Mouse (Mus musculus): ENCODE results near the gene Arhgef28. TPM values are rescaled to one million over a fixed set of nuclear protein-coding genes. Genes with fewer than 3 reads are reported as not detected.

Arhgef28 gene
- polyA plus RNA-seq, 1 experiment: 8.7 TPM

DNA sequence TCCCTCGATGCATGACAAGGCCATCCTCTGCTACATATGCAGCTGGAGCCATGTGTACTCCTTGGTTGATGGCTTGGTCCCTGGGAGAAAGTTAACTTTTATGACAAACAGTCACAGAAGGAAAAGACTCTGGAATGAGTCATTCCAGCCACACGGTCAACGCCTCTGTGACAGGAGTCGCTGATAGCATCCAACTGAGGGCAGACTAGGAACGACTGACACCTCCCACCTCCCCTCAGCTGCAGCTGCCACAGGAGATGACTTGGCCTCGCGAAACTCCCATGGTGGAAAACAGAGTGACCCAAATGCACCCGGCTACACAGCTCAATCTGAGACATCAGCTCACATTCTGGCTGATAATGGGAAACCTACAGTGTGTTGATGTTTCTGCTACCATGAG is 215.3 kb downstream of the Arhgef28 start:
- H3K4me1 ChIP-seq (ENCODE audit: control insufficient read depth, insufficient read depth, low read length): no peaks in the 10 kb centered on the region
- TF ChIP-seq CTCF (IDR thresholded peaks at IDR 0.05; ENCODE audit: borderline replicate concordance, insufficient read depth, low read depth, low read length) (no peak), POLR2A (IDR thresholded peaks at IDR 0.05; ENCODE audit: borderline replicate concordance, insufficient read depth, low read length) (no peak)
- no peak for DNase-seq
- WGBS: 67% methylated on average over 8 of the region's 8 CpGs
- no peak overlapping the region for H3K4me3 ChIP-seq (replicated peaks; ENCODE audit: insufficient read depth, low read depth, low read length)
- H3K27ac ChIP-seq (ENCODE audit: insufficient read depth, low read length): no peak overlapping the region
- H3K27me3 ChIP-seq (ENCODE audit: control insufficient read depth, insufficient read depth, low read length): no peaks in the 10 kb centered on the region

DNA sequence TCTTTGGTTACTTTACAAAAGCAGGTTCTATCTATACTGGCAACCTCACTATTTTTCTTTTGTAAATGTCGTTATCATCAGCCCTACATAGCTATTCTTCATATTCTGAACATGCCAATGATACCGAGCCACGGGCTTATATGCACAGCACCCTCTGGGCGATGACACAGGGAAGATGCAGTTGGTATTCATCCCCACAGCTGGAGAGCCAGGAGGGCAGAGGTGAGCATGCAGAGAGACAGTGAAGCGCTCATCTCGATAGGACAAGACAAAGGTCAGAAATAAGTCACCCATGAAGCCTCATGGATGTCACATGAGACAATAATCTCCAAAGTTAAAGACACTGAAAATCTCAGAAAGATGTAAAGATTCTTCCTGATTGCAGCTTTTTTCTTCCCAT is 217.4 kb downstream of the Arhgef28 start:
- 68% methylated on average over 6 of the region's 6 CpGs for WGBS
- no peak overlapping the region for H3K27ac ChIP-seq (ENCODE audit: insufficient read depth, low read length)
- no peak for DNase-seq
- H3K4me1 ChIP-seq (ENCODE audit: control insufficient read depth, insufficient read depth, low read length): no peaks in the 10 kb centered on the region
- no peak overlapping the region for H3K4me3 ChIP-seq (replicated peaks; ENCODE audit: insufficient read depth, low read depth, low read length)
- no peaks in the 10 kb centered on the region for H3K27me3 ChIP-seq (ENCODE audit: control insufficient read depth, insufficient read depth, low read length)
- TF ChIP-seq POLR2A (IDR thresholded peaks at IDR 0.05; ENCODE audit: borderline replicate concordance, insufficient read depth, low read length) (no peak), CTCF (IDR thresholded peaks at IDR 0.05; ENCODE audit: borderline replicate concordance, insufficient read depth, low read depth, low read length) (no peak)

DNA sequence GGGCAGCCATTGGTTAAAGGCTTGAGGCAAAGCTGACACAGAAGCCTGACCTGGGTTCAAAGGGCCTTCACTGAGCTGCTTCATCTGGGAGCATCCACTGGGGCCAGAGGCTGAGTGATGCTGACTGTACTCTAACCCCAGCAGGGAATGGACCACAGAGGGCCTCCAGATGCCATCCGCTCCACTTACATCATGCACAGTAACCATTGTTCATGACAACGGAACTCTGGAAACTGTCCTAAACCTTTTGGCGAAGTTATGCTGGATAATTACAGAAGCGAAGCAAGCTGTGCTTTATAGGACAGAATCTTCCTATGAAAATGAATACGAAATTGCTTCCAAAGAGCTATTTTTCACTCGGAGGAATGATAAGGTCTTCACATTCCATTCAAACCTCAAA is 219.5 kb downstream of the Arhgef28 start:
- Histone ChIP-seq H3K4me1 (ENCODE audit: control insufficient read depth, insufficient read depth, low read length) (no peaks in the 10 kb centered on the region), H3K4me3 (replicated peaks; ENCODE audit: insufficient read depth, low read depth, low read length) (no peak overlapping the region), H3K27ac (ENCODE audit: insufficient read depth, low read length) (no peak overlapping the region), H3K27me3 (ENCODE audit: control insufficient read depth, insufficient read depth, low read length) (no peaks in the 10 kb centered on the region)
- DNase-seq: no peak
- 32% methylated on average over 6 of the region's 6 CpGs for WGBS
- TF ChIP-seq POLR2A (IDR thresholded peaks at IDR 0.05; ENCODE audit: borderline replicate concordance, insufficient read depth, low read length) (no peak), CTCF (IDR thresholded peaks at IDR 0.05; ENCODE audit: borderline replicate concordance, insufficient read depth, low read depth, low read length) (no peak)

DNA sequence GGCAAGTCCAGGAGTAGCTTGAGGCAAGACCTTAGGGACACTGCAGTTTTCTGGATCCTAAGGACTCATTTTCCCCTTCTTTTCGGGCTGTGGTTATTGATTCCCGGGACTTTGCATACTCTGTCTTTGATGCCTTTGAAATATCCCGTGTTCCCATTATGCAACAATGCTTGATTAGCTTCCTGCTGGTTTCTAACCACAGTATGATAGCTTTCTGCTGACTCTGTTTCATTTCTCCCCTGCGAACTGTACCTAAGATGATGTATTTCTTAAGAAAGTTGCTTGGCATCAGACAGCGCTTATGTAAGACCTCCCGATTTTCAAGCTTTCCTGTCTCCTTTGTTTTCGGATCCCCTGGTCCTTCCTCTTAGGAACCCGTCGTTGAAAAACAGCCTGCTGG is 229.1 kb downstream of the Arhgef28 start:
- no peak for DNase-seq
- no peak overlapping the region for H3K4me3 ChIP-seq (replicated peaks; ENCODE audit: insufficient read depth, low read depth, low read length)
- TF ChIP-seq POLR2A (IDR thresholded peaks at IDR 0.05; ENCODE audit: borderline replicate concordance, insufficient read depth, low read length): no peak
- TF ChIP-seq CTCF (IDR thresholded peaks at IDR 0.05; ENCODE audit: borderline replicate concordance, insufficient read depth, low read depth, low read length): no peak
- no peaks in the 10 kb centered on the region for H3K27me3 ChIP-seq (ENCODE audit: control insufficient read depth, insufficient read depth, low read length)
- WGBS: 73% methylated on average over 9 of the region's 9 CpGs
- H3K27ac ChIP-seq (ENCODE audit: insufficient read depth, low read length): no peak overlapping the region
- no peaks in the 10 kb centered on the region for H3K4me1 ChIP-seq (ENCODE audit: control insufficient read depth, insufficient read depth, low read length)

DNA sequence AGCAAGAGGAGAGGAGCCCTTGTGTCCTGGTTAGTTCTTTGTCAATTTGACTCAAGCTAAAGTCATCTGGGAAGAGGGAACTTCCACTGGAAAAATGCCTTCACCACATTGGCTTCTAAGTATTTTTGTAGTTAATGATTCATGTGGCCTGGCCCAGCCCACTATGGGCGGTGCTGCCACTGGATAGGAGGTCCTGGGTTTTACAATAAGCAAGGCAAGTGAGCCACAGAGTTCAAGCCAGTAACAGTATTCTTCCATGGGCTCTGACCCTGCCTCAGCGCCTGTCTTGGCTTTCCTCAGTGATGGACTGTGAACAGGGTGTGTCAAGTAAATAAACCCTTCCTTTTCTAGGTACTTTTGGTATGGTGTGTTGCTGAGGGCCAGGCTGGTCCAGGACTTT is 229.6 kb downstream of the Arhgef28 start:
- TF ChIP-seq CTCF (IDR thresholded peaks at IDR 0.05; ENCODE audit: borderline replicate concordance, insufficient read depth, low read depth, low read length) (no peak), POLR2A (IDR thresholded peaks at IDR 0.05; ENCODE audit: borderline replicate concordance, insufficient read depth, low read length) (no peak)
- 95% methylated on average over 2 of the region's 2 CpGs for WGBS

DNA sequence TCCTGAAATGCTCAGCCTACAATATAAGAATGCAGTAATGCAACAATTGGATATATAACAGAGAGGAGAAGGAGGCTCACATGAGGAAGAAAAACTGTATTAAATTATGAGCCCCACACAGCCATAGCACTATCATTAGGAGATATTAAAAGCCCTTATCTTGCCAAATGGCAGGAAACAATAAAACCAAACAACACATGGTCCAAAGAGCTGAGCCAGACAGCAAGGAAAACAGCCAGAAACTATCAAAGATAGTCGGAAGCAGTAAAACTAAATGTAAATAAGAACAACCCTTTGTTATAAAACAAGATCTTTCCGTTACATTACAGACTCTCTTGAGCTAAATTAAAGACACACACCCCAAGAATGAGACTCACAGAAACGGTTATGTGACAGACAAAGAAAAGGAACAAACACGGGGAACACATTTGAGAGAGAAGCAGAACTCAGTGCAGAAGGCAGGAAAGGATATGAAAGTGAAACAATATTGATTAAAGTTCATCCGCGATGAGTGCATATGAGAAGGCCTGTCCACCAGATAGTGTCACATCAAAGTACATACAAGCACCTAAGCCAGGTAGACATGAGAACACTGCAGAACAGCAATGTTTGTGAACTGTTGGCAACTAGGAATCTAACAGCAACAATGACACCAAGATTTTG is 231.6 kb downstream of the Arhgef28 start:
- TF ChIP-seq CTCF (IDR thresholded peaks at IDR 0.05; ENCODE audit: borderline replicate concordance, insufficient read depth, low read depth, low read length): no peak
- TF ChIP-seq POLR2A (IDR thresholded peaks at IDR 0.05; ENCODE audit: borderline replicate concordance, insufficient read depth, low read length): no peak
- DNase-seq: no peak
- no peak overlapping the region for H3K4me3 ChIP-seq (replicated peaks; ENCODE audit: insufficient read depth, low read depth, low read length)
- no peak overlapping the region for H3K27ac ChIP-seq (ENCODE audit: insufficient read depth, low read length)
- WGBS: 65% methylated on average over 6 of the region's 6 CpGs
- H3K27me3 ChIP-seq (ENCODE audit: control insufficient read depth, insufficient read depth, low read length): no peaks in the 10 kb centered on the region
- H3K4me1 ChIP-seq (ENCODE audit: control insufficient read depth, insufficient read depth, low read length): no peaks in the 10 kb centered on the region

More for the DNA sequence above, 229.6 kb downstream of the Arhgef28 start:
- Histone ChIP-seq H3K4me3 (replicated peaks; ENCODE audit: insufficient read depth, low read depth, low read length) (no peak overlapping the region), H3K4me1 (ENCODE audit: control insufficient read depth, insufficient read depth, low read length) (no peaks in the 10 kb centered on the region), H3K27ac (ENCODE audit: insufficient read depth, low read length) (no peak overlapping the region), H3K27me3 (ENCODE audit: control insufficient read depth, insufficient read depth, low read length) (no peaks in the 10 kb centered on the region)
- no peak for DNase-seq

DNA sequence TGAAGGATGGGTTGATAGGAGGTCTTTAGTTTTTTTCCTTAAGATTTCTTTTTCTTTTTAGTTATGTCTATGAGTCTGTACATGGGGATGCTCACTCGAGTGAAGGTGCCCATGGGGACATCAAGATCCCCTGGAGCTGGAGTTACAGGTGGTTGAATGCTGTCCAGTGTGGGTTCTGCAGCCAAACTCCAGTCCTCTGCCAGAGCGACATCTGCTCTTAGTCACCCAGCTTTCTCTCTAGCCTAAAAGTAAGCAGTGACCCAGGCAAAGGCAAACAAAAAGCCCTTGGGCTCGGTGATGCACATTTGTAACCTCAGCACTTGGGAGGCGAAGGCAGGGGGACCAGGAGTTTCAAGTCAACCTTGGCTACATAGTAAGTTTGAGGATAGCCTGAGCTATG is 232.3 kb downstream of the Arhgef28 start:
- H3K4me3 ChIP-seq (replicated peaks; ENCODE audit: insufficient read depth, low read depth, low read length): no peak overlapping the region
- no peak for DNase-seq
- H3K27me3 ChIP-seq (ENCODE audit: control insufficient read depth, insufficient read depth, low read length): no peaks in the 10 kb centered on the region
- TF ChIP-seq CTCF (IDR thresholded peaks at IDR 0.05; ENCODE audit: borderline replicate concordance, insufficient read depth, low read depth, low read length) (no peak), POLR2A (IDR thresholded peaks at IDR 0.05; ENCODE audit: borderline replicate concordance, insufficient read depth, low read length) (no peak)
- no peak overlapping the region for H3K27ac ChIP-seq (ENCODE audit: insufficient read depth, low read length)
- H3K4me1 ChIP-seq (ENCODE audit: control insufficient read depth, insufficient read depth, low read length): no peaks in the 10 kb centered on the region
- 18% methylated on average over 4 of the region's 4 CpGs for WGBS

DNA sequence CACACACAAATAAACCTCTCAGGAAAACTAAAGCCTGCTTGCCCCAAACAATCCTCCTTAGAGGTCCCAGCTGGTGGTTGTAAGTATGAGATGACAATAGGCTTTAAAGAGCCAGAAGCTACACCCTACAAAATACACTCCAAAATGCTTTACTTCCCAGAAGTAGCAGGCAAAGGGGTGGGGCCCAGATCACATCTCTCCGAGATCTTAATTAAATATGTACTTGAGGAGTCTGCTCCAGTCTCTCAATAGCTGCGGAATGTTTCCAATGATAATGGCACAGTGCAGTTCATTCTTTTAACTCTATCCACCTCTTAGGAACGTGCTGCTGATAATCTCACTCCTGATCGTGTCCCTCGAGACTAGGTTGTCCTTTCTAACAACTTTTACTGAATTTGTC is 240.2 kb downstream of the Arhgef28 start:
- Histone ChIP-seq H3K4me1 (ENCODE audit: control insufficient read depth, insufficient read depth, low read length) (no peaks in the 10 kb centered on the region), H3K4me3 (replicated peaks; ENCODE audit: insufficient read depth, low read depth, low read length) (no peak overlapping the region), H3K27me3 (ENCODE audit: control insufficient read depth, insufficient read depth, low read length) (no peaks in the 10 kb centered on the region), H3K27ac (ENCODE audit: insufficient read depth, low read length) (no peak overlapping the region)
- 77% methylated on average over 5 of the region's 5 CpGs for WGBS
- TF ChIP-seq CTCF (IDR thresholded peaks at IDR 0.05; ENCODE audit: borderline replicate concordance, insufficient read depth, low read depth, low read length): no peak
- no peak for TF ChIP-seq POLR2A (IDR thresholded peaks at IDR 0.05; ENCODE audit: borderline replicate concordance, insufficient read depth, low read length)
- DNase-seq: no peak
